Mouse (Mus musculus) cortical plate, adult 2 months (tissue): Measurements from ENCODE around the gene Farp1. TPM values are rescaled to one million over a fixed set of nuclear protein-coding genes. Genes with fewer than 3 reads are reported as not detected.

Source experiments
- H3K27ac ChIP-seq: fragments of 200-500 bp; 2 replicates; pipeline ENCODE4 v1.5.1; 2012; ENCODE audit warnings: low read length, control low read depth, inconsistent platforms; ENCODE audit not compliant: insufficient read depth
- H3K4me1 ChIP-seq: fragments of 200-500 bp; 2 replicates; pipeline ENCODE4 v1.6.1; 2011; ENCODE audit warnings: low read length; ENCODE audit not compliant: control insufficient read depth, insufficient read depth
- H3K4me3 ChIP-seq: fragments of 200-500 bp; 2 replicates; pipeline ENCODE4 v1.5.1; 2011; ENCODE audit warnings: mild to moderate bottlenecking, low read length, control low read depth; ENCODE audit not compliant: insufficient read depth
- CTCF ChIP-seq: fragments of 200-500 bp; IDR thresholded peaks from 2 replicates; pipeline ENCODE4 v1.5.1; 2011; ENCODE audit warnings: mild to moderate bottlenecking, control low read depth, low read length; ENCODE audit not compliant: insufficient read depth; ENCODE audit errors: extremely low read depth
- POLR2A ChIP-seq: fragments of 200-500 bp; IDR thresholded peaks from 2 replicates; pipeline ENCODE4 v1.6.1; 2011; ENCODE audit warnings: mild to moderate bottlenecking, low read length, control low read depth; ENCODE audit not compliant: insufficient read depth; ENCODE audit errors: extremely low read depth
- polyA plus RNA-seq: library from polyadenylated mRNA; depleted of rRNA; stranded (reverse); fragments of >200 nt; gene quantifications from 2 replicates; pipeline ENCODE4 v1.2.3, GENCODE M21; 2012

Farp1 gene
- polyA plus RNA-seq, 1 experiment: 58.0 TPM

GRCm38 (mm10) chr14:121311083-121311482, 276.1 kb downstream of the Farp1 start:
- TF ChIP-seq POLR2A: no peak
- TF ChIP-seq CTCF: no peak
- Histone ChIP-seq H3K4me1 (peaks cover 4% of the 10 kb centered on the region), H3K27ac (no peak overlapping the region), H3K4me3 (no peak overlapping the region)

GRCm38 (mm10) chr14:121313283-121313682, 278.3 kb downstream of the Farp1 start:
- H3K27ac ChIP-seq: no peak overlapping the region
- peaks cover 7% of the 10 kb centered on the region for H3K4me1 ChIP-seq
- TF ChIP-seq POLR2A (no peak), CTCF (no peak)
- H3K4me3 ChIP-seq: no peak overlapping the region

DNA sequence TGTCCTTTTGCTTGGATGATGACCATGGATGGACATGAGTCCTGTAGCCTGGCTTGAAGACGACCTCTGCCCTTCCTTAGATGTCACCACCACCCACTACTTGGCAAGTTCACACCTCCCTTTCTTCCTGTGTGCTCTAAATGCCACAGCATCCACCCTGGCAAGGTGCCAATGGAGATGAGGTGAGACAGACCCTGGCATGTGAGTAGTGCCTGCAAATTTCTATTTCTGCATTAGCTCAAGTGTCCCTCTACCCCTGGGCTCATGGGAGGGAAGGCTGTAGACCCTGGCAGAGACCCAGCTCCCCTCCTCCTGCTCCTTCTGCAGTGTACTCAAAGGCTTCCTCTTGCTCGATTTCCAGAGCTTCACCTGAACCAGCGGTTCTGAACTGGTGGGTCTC, 279.9 kb downstream of the Farp1 start:
- Histone ChIP-seq H3K4me1 (peaks cover 7% of the 10 kb centered on the region), H3K27ac (no peak overlapping the region), H3K4me3 (no peak overlapping the region)
- TF ChIP-seq POLR2A (no peak), CTCF (no peak)

- no peak for TF ChIP-seq CTCF
- no peak for TF ChIP-seq POLR2A
- Histone ChIP-seq H3K27ac (no peak overlapping the region), H3K4me3 (no peak overlapping the region), H3K4me1 (peaks cover 7% of the 10 kb centered on the region)
These were observed 281.1 kb downstream of the Farp1 start for GRCm38 (mm10) chr14:121316136-121316535.

DNA sequence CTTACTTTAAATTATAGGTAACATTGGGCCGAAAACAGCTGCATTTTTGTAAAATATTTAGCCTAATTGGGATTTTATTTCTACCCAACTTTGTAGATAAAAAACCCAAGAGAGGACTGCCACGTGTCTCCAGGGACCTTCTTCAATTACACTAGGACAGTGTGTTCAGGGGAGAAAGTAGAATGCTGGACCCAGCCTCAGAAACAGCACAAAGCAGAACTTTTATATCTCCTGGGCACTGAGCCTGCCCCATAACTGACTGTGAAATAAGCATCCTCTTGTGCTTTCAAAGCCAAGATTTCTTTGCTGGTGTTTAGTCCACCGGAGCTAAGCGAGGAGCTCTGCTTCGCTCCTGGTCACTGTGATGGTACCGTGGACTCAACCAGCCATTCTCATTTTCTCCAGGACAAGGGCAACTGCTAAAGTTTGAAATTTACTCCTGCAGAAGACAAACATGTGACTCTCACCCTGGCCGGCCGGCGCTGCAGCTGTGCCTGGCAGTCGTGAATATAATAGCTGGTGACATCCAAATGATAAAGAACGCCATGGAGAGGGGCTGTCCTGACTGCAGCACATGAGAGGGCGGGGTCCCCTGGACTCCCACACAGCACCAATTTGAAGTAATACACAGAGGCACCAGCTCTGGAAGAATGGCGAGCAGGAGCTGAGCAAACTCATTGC, 281.8 kb downstream of the Farp1 start:
- H3K27ac ChIP-seq: no peak overlapping the region
- H3K4me3 ChIP-seq: no peak overlapping the region
- no peak for TF ChIP-seq CTCF
- TF ChIP-seq POLR2A: no peak
- H3K4me1 ChIP-seq: peaks cover 7% of the 10 kb centered on the region

GRCm38 (mm10) chr14:121317312-121317671, 282.3 kb downstream of the Farp1 start:
- H3K4me3 ChIP-seq: no peak overlapping the region
- H3K27ac ChIP-seq: no peak overlapping the region
- peaks cover 12% of the 10 kb centered on the region for H3K4me1 ChIP-seq
- TF ChIP-seq POLR2A: no peak

GRCm38 (mm10) chr14:121318382-121318781, 283.4 kb downstream of the Farp1 start:
- TF ChIP-seq POLR2A (no peak), CTCF (no peak)
- Histone ChIP-seq H3K4me3 (no peak overlapping the region), H3K4me1 (peaks cover 16% of the 10 kb centered on the region), H3K27ac (no peak overlapping the region)

DNA sequence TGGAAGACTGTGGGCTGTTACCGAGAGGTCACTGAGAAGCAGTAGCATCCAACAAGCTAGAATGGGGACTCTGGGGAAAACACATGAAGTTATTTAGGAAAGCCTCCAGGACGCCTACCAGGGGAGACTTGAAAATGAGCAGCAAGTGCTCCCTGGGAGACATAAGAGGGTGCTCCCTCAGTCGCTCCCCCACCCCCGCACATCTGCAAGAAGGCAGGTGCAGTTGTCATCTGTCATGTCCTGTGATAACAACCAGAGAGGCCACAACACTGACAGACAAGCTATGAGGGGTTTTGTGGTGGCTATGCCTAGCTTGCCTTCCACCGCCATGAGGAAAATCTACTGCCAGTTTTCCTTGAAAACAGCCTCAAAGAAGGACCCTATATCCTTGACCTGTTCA, 287.1 kb downstream of the Farp1 start:
- TF ChIP-seq CTCF (no peak), POLR2A (no peak)
- Histone ChIP-seq H3K4me1 (peaks cover 16% of the 10 kb centered on the region), H3K4me3 (no peak overlapping the region), H3K27ac (no peak overlapping the region)

GRCm38 (mm10) chr14:121322641-121323040, 287.6 kb downstream of the Farp1 start:
- Histone ChIP-seq H3K4me1 (peaks cover 16% of the 10 kb centered on the region), H3K4me3 (no peak overlapping the region), H3K27ac (no peak overlapping the region)
- TF ChIP-seq POLR2A (no peak), CTCF (no peak)

DNA sequence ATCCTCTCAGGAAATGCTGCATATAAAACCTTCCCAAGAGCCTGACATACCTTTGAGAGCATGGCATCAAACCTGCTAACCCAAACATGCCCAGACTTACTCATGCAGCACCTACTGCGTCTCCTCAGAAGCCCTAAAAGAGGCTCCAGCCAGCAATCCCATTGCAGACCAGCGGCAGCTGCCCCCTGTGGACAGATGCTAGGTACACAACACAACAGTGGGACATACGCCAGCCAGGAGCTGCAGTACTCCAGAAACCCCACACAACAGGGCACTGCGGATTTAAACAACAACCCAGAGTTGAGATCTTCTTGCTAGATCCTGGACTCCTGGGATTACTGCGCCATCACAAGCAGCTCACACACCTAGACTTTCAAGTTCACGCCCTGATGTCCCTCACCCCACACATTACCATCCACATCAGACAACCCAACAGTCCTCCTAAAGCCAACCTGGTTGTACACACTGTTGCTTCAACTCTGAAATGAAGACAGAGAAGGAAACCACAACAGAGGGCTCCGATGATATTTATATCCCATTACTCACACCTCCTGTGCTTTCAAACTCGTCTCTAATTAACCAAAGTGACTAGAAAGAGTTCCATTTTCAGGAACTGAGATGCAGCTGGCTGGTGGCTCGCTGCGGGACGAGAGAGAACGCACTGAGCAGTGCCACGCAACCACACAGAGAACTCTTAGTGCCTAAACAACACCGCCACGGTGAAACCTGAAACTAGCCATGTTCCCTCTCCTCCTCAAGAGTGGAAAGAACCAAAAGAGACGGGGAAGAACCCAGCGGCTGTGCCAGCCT, 289.7 kb downstream of the Farp1 start:
- no peak for TF ChIP-seq CTCF
- no peak for TF ChIP-seq POLR2A
- Histone ChIP-seq H3K4me3 (no peak overlapping the region), H3K27ac (no peak overlapping the region), H3K4me1 (peaks cover 16% of the 10 kb centered on the region)
